Mouse (Mus musculus): ENCODE measurements around the gene Oprm1.
A peak's percentile ranks its signal among the peaks of the same experiment; 100 is the strongest.

Oprm1 gene

GRCm38 (mm10) chr10:7043896-7044295, 285.6 kb downstream of the Oprm1 start:
- no peak for DNase-seq (ENCODE audit: low read depth, low spot score)

GRCm38 (mm10) chr10:7047288-7047918, 289.1 kb downstream of the Oprm1 start:
- no peak for DNase-seq (ENCODE audit: low read depth, low spot score)

DNA sequence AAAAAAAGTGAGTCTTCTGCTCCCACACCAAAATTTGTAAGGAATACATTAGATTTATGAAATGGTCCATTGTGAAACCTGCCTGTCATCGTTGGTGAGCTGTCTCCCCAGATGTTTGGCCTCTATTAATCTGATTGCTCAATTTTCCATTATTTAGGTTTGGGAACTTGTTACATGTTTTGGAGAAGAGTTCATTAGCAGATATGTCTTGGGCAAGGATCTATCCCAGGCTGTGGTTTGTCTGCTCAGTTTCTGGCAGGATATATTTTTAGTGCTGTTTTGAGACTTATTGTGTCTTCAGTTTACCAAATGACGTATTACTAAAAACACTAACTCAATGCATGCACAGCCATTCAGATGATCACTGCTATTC, 289.6 kb downstream of the Oprm1 start:
- DNase-seq (ENCODE audit: low read depth, low spot score), result no peak

GRCm38 (mm10) chr10:7049901-7050300, 291.6 kb downstream of the Oprm1 start:
- no peak for DNase-seq (ENCODE audit: low read depth, low spot score)

DNA sequence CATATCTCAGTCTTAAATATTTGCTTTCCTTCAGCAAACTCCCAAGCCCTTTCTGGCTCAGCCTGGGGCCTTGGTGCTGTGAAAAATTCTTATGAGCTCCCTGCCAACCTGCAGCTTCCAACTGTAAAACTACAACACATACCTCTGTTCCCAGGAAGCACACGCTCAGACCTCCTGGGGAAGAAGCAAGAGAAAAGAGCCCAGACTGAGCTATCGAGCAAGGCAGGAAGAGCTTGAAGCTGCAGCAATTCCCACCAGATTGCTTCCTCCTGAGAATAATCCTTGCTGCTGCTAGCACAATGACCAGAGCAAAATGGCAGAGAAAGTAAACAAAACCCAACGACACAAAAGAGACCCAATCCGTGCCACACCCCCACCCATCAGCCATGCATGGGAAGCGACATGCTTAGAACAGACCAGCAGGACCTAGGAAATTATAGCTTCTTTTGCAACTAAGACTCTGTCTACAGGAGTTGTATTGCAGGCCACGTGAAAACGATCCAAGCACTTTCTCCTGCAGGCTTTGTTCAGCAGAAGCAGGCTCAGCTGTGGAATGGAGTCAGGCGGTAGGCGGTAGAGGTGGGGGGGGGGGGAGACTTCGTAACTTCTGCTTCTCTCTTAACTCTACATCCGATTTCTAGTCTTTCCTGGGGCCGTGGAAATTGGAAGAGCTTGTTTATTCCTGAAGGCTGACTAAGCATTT, 294.2 kb downstream of the Oprm1 start, which contains the start of gene Ipcef1:
Gene Ipcef1, minus strand, starts transcription at position 164 of the 703 bp plus-strand sequence.
- no peak for DNase-seq (ENCODE audit: low read depth, low spot score)

- peak; percentile 13 for DNase-seq (ENCODE audit: low read depth, low spot score)
Measured at GRCm38 (mm10) chr10:7054560-7055205, 296.4 kb downstream of the Oprm1 start.

GRCm38 (mm10) chr10:7057546-7057945, 299.2 kb downstream of the Oprm1 start:
- DNase-seq (ENCODE audit: low read depth, low spot score), result no peak

DNA sequence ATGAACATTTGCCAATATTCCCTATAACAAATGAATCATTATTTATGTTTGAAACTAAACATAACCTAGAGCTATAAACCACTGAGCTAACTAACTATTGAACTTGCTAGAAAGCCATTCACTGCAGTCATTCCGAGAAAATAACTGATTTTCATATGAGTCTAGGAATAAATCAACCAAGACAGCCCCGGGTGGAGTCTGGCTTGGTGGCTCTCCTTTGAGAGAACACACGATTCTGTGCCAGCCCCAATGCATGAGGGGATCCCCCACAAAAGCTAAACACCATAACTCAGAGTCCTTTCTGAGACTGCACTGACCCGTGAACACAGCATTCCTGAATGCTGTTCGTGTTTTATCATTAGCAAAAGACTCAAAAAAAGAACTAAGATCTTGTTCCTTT, 302.0 kb downstream of the Oprm1 start:
- DNase-seq (ENCODE audit: low read depth, low spot score), result peak; percentile 36

GRCm38 (mm10) chr10:7062993-7063392, 304.7 kb downstream of the Oprm1 start:
- peak; percentile 88 for DNase-seq (ENCODE audit: low read depth, low spot score)

DNA sequence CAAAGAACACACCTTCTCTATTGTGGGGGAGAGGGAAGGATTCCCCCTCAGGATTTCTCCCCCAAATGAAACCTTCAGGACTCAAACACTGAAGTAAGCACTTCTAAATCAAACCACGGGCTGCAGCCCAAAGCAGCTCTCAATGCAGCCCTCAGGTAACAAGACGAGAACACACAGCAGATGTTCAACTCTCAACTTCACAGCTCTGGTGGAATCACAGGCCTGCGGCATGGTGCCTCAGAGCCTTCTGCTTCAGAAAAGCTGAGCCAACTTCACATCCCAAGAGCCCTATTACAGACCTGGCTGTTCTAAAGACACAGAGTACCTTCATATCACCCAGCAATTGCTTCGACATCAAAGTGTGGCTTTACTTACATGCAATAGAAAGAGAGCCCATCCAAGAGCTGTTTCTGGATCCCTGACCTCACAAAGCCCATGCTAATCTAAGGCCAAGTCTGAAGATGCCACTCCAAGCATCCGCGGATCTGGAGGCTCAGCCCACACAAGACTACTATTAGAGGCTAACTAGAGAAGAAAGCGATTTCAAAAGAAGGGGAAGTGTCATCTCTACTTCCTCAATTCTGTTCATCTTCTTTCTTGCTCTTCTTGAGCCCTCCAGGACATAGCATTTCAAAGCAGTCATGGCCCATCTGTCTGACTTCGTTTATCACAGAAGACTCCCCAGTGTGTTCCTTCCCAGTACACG, 305.6 kb downstream of the Oprm1 start:
- peak; percentile 80 for DNase-seq (ENCODE audit: low read depth, low spot score)

- peak; percentile 67 for DNase-seq (ENCODE audit: low read depth, low spot score)
Measured at GRCm38 (mm10) chr10:7068608-7069007, 310.3 kb downstream of the Oprm1 start.

DNA sequence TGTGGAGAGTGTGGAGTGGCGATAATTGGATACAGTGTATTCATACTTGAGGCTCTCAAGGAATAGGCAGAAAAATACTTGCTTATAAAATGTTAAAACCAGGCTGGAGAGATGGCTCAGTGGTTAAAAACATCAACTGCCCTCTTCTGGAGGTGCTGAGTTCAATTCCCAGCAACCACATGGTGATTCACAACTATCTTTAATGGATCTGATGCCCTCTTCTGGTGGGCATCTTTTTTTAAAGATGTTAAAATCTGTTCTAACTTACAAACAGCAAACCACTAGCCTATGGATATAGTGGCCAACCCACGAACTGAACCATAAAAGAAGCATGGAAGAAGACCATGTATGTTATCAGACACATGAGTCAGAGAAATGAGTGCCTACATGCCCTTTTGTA, 310.8 kb downstream of the Oprm1 start:
- DNase-seq (ENCODE audit: low read depth, low spot score), result no peak

- no peak for DNase-seq (ENCODE audit: low read depth, low spot score)
Measured at GRCm38 (mm10) chr10:7070100-7070835, 312.0 kb downstream of the Oprm1 start.

DNA sequence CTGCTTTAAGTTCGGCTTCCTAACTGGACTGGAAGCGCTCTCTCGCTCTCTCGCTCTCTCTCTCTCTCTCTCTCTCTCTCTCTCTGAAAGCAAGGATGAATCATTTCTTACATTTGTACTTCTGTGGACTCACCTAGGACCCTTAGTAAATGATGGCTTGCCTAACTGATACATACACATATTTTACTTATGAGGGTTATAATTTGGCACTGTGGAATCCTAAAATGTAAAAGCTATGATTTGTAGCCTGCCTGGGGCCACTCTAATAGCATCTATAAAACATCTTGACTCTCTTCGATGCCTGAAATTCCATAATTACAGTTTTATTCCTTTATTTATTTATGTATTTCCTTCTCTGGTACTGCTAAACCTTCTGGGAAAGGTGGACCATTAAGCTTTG, 312.6 kb downstream of the Oprm1 start:
- no peak for DNase-seq (ENCODE audit: low read depth, low spot score)

GRCm38 (mm10) chr10:7074231-7074630, 315.9 kb downstream of the Oprm1 start:
- DNase-seq (ENCODE audit: low read depth, low spot score), result no peak

GRCm38 (mm10) chr10:7075661-7076060, 317.4 kb downstream of the Oprm1 start:
- DNase-seq (ENCODE audit: low read depth, low spot score), result no peak

- peak; percentile 45 for DNase-seq (ENCODE audit: low read depth, low spot score)
Measured at GRCm38 (mm10) chr10:7076201-7076600, 317.9 kb downstream of the Oprm1 start.

DNA sequence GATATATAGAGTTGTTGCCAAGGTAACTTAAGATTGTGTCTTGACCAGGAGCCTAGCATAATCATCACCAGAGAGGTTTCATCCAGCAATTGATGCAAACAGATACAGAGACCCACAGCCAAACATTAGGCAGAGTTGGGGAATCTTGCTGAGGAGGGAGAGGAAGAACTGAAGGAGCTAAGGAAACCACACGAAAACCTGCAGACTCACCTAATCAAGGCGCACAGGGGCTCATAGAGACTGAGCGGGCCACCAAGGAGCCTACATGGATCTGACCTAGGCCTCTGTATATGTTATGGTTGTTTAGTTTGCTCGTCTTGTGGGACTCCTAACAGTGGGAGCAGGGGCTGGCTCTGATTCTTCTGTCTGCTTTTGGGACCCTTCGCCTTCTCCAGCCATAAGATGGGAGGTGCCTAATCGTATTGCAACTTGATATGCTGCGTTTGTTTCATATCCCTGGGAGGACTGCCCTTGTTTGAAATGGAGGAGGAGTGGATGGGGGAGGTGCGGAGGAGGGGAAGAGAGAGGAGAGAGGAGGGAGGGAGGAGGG, 318.4 kb downstream of the Oprm1 start:
- DNase-seq (ENCODE audit: low read depth, low spot score), result no peak

DNA sequence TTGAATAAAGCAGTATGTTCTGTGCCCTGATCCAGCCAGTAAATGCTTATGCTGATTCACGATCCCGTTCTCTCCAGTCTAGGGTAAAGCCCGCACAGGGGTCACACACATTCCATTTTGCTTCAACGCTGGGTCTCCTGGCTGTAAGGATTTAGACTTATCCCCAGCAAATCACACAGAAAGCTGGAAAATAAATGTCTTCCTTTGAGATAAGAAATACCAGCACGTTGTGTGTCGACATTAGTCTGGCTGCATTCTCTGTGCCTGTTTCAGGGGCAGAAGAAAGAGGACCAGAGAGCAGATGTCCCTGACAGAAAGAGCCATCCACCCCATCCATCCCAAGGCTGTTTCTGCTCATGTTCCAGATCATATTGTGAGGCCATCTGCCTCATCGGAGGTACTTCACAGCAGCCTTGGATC, 319.1 kb downstream of the Oprm1 start:
- no peak for DNase-seq (ENCODE audit: low read depth, low spot score)

GRCm38 (mm10) chr10:7077971-7078370, 319.7 kb downstream of the Oprm1 start:
- no peak for DNase-seq (ENCODE audit: low read depth, low spot score)

All from A20 (cell line).